Mouse (Mus musculus) spleen, postnatal 4 days (tissue): ENCODE data around the gene Plac1.
A peak's percentile ranks its signal among the peaks of the same experiment; 100 is the strongest.

Experiments used
- DNase-seq, 2 experiments: peaks; one replicate each; pipeline ENCODE4 v3.0.0; 2022; ENCODE audit warnings: low spot score in 2 of 2

Gene Plac1

GRCm38 (mm10) chrX:53107127-53107526 is 132.8 kb downstream of the Plac1 start:
- no peak for DNase-seq

- no peak for DNase-seq
Measured at GRCm38 (mm10) chrX:53101165-53101564, 138.7 kb downstream of the Plac1 start.

- no peak for DNase-seq
Measured at GRCm38 (mm10) chrX:53099951-53100350, 140.0 kb downstream of the Plac1 start.

- DNase-seq: no peak
Measured at GRCm38 (mm10) chrX:53099266-53099665, 140.6 kb downstream of the Plac1 start.

- no peak for DNase-seq
Measured at GRCm38 (mm10) chrX:53098293-53098692, 141.6 kb downstream of the Plac1 start.

GRCm38 (mm10) chrX:53097786-53098185 is 142.1 kb downstream of the Plac1 start:
- no peak for DNase-seq

GRCm38 (mm10) chrX:53093381-53093780 is 146.5 kb downstream of the Plac1 start:
- no peak for DNase-seq

GRCm38 (mm10) chrX:53088663-53089292 is 151.1 kb downstream of the Plac1 start:
- no peak for DNase-seq

GRCm38 (mm10) chrX:53087202-53087601 is 152.7 kb downstream of the Plac1 start:
- no peak for DNase-seq

GRCm38 (mm10) chrX:53085559-53085958 is 154.4 kb downstream of the Plac1 start:
- DNase-seq: no peak

GRCm38 (mm10) chrX:53064406-53064805 is 175.5 kb downstream of the Plac1 start:
- DNase-seq: no peak

GRCm38 (mm10) chrX:53059426-53060007 is 180.4 kb downstream of the Plac1 start:
- no peak for DNase-seq

- no peak for DNase-seq
Measured at GRCm38 (mm10) chrX:53058459-53059280, 181.2 kb downstream of the Plac1 start.

- DNase-seq: no peak
Measured at GRCm38 (mm10) chrX:53057760-53058090, 182.2 kb downstream of the Plac1 start.

- DNase-seq: peak; percentile 80 to 89
Measured at GRCm38 (mm10) chrX:53057054-53057759, 182.7 kb downstream of the Plac1 start.

GRCm38 (mm10) chrX:53056627-53057026 is 183.3 kb downstream of the Plac1 start:
- peak; percentile 37 to 76 for DNase-seq

- DNase-seq: no peak
Measured at GRCm38 (mm10) chrX:53055771-53056170, 184.1 kb downstream of the Plac1 start.

GRCm38 (mm10) chrX:53053885-53054284 is 186.0 kb downstream of the Plac1 start:
- DNase-seq: no peak

GRCm38 (mm10) chrX:53052652-53053500 is 187.0 kb downstream of the Plac1 start:
- DNase-seq: peak in 1 of 2 experiments; percentile 19

GRCm38 (mm10) chrX:53050353-53050752 is 189.6 kb downstream of the Plac1 start:
- no peak for DNase-seq

GRCm38 (mm10) chrX:53049196-53049595 is 190.7 kb downstream of the Plac1 start:
- DNase-seq: no peak
